Mouse (Mus musculus) liver, embryonic 14.5 days (tissue): ENCODE measurements around the gene Ccdc28b.

Experiments
- CTCF ChIP-seq: IDR thresholded peaks from 2 replicates; pipeline ENCODE4 v1.5.1; 2016; ENCODE audit warnings: antibody characterized with exemption, low read depth, control low read depth
- EP300 ChIP-seq: IDR thresholded peaks from 2 replicates; pipeline ENCODE4 v1.6.1; 2016; ENCODE audit warnings: antibody characterized with exemption, low read depth

DNA sequence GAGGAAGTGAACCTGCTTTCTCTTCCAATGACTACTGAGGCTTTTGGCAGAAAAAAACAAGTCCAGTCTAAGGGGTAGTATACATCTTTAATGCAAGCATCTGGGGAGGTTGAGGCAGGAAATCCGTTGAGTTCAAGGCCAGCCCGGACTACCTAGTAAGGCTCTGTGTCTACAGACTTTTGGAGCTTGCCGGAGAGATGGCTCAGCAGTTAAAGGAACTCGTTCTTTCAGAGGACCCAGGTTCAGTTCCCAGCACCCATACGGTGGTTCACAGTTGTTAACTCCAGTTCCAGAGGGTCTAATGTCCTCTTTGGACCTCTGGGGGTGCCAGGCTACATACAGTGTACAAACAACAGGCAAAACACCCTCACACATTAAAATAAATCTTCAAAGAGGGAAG lies 5.7 kb downstream of the Ccdc28b start:
- TF ChIP-seq EP300 (no peak), CTCF (no peak)
